Mouse (Mus musculus) ES-E14 (cell line): Measurements from ENCODE around the gene Mtfp1. TPM values are rescaled to one million over a fixed set of nuclear protein-coding genes. Genes with fewer than 3 reads are reported as not detected.

Source experiments
- DNase-seq: peaks from one replicate; pipeline ENCODE4 v3.0.0-alpha.2; 2013; ENCODE audit warnings: low read depth, low spot score
- H3K27ac ChIP-seq: 2 replicates; pipeline ENCODE4 v1.5.1; 2012; ENCODE audit warnings: low read depth, mild to moderate bottlenecking, low read length, moderate library complexity, mixed read lengths; ENCODE audit not compliant: poor library complexity, insufficient read depth, severe bottlenecking
- H3K36me3 ChIP-seq: 2 replicates; pipeline ENCODE4 v1.6.1; 2012; ENCODE audit warnings: mild to moderate bottlenecking, low read length, moderate library complexity, mixed read lengths; ENCODE audit not compliant: control insufficient read depth, poor library complexity, insufficient read depth, severe bottlenecking
- H3K4me1 ChIP-seq, 2 experiments: fragments of 150-350 bp in 1 of 2; sonication (generic) in 1 of 2; 2 replicates each; pipeline ENCODE4 v1.6.1; 2012; ENCODE audit warnings: low read length in 2 of 2, mild to moderate bottlenecking in 1 of 2, mixed read lengths in 1 of 2; ENCODE audit not compliant: control insufficient read depth in 2 of 2, insufficient read depth in 2 of 2, poor library complexity in 1 of 2
- H3K4me3 ChIP-seq, 2 experiments: fragments of 150-350 bp in 1 of 2; sonication (generic) in 1 of 2; 2 replicates each; pipeline ENCODE4 v1.5.1; 2012; ENCODE audit warnings: low read length in 2 of 2, low read depth in 1 of 2, mild to moderate bottlenecking in 1 of 2, mixed read lengths in 1 of 2; ENCODE audit not compliant: insufficient read depth in 1 of 2, poor library complexity in 1 of 2, severe bottlenecking in 1 of 2
- H3K9ac ChIP-seq: 2 replicates; pipeline ENCODE4 v1.6.1; 2012; ENCODE audit warnings: low read depth, mild to moderate bottlenecking, low read length, mixed read lengths; ENCODE audit not compliant: poor library complexity, insufficient read depth, severe bottlenecking
- H3K9me3 ChIP-seq: fragments of 150-350 bp; sonication (generic); 2 replicates; pipeline ENCODE4 v1.6.1; 2012; ENCODE audit warnings: low read depth, mild to moderate bottlenecking, low read length; ENCODE audit not compliant: control insufficient read depth, insufficient read depth
- CHD2 ChIP-seq: IDR thresholded peaks from 2 replicates; pipeline ENCODE4 v1.6.1; 2014; ENCODE audit warnings: mild to moderate bottlenecking, low read depth, low read length, inconsistent platforms
- HCFC1 ChIP-seq: IDR thresholded peaks from 2 replicates; pipeline ENCODE4 v1.6.1; 2012; ENCODE audit warnings: low read length, inconsistent platforms, borderline replicate concordance; ENCODE audit not compliant: insufficient read depth
- MAFK ChIP-seq: IDR thresholded peaks from 2 replicates; pipeline ENCODE4 v1.6.1; 2014; ENCODE audit warnings: mild to moderate bottlenecking, low read depth, low read length, inconsistent platforms; ENCODE audit not compliant: insufficient read depth
- ZC3H11A ChIP-seq: IDR thresholded peaks from 2 replicates; pipeline ENCODE4 v1.6.1; 2012; ENCODE audit warnings: low read depth, mild to moderate bottlenecking, inconsistent platforms, low read length, borderline replicate concordance
- ZNF384 ChIP-seq: IDR thresholded peaks from 2 replicates; pipeline ENCODE4 v1.6.1; 2012; ENCODE audit warnings: low read depth, low read length, inconsistent platforms
- in situ Hi-C, 2 experiments: fragments of 600-800 bp; cut with MboI; formaldehyde crosslinking; loops; one replicate each; pipeline ENCODE4 v1.15.1; 2025; ENCODE audit warnings: low sequenced_read_pairs in 2 of 2, inconsistent platforms in 1 of 2; ENCODE audit not compliant: unreplicated experiment in 2 of 2
- total RNA-seq: library from RNA; depleted of rRNA; stranded (reverse); fragments of 300-350 nt; gene quantifications from 2 replicates; pipeline ENCODE4 v1.2.3, GENCODE M21; 2012

The Mtfp1 gene
- total RNA-seq, 1 experiment = 12.7 TPM

DNA sequence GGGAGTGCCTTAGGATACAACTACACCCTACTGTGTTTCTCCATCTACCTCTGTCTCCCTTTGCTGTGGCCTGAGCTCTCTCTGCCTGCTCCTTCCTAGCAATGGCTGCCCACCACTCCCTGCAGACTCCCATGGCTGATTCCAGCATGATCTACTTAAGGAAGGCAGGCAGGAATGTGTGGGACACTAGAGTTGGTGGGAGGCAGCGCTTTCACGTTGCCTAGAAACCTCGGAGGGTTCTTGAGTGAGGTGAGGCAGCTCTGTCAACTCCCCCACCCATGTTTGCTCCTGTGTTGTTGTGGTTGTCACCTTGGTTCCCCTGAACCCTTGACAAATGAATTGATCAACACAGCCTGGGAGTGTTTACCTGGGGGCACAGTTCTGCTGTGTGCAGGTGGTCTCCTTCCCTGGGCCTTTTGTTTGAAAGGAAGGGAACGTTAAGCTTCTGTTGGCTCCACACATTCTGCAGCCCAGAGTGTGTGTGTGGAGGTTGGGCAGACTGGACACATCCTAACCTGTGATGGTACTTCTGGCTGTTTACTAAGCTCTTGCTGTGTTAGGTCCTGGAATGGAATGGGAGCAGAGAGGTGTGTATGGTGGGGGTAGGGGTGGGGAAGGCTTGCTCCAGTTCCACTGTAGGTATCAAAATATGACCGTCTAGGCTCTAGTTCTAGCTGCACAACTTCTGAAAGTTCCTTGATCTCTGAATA lies 34.2 kb downstream of the Mtfp1 start:
- no peak overlapping the region for H3K4me3 ChIP-seq
- no peak for DNase-seq

DNA sequence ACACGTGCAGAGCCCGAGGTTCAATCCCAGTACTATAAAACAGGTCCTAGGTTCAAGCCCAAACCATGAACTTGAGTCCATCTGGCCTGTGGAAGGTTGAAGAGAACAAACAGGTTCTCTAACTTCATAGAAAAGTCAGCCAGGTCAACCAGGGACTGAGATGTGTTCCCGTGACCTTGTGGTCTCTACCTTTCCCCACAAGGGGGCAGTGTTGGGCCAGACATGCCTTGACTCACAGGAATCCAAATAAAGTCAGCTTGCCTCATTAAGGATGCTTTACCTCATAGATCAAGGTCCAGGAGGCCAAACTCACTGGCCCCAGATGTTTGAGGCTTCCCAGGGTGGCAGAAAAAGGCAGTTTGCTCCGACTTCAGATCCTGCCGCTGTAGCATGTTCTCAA lies 41.7 kb downstream of the Mtfp1 start:
- Histone ChIP-seq H3K9me3 (no peaks in the 10 kb centered on the region), H3K4me1 (no peaks in the 10 kb centered on the region), H3K36me3 (no peaks in the 10 kb centered on the region), H3K27ac (no peak overlapping the region), H3K9ac (no peak overlapping the region), H3K4me3 (no peak overlapping the region)
- in situ Hi-C loops = no loop called here
- TF ChIP-seq HCFC1 (no peak), ZC3H11A (peak; percentile 43; the same call in 1 of the 2 replicates)
- peak; percentile 79 for DNase-seq

More for the DNA sequence above, 34.2 kb downstream of the Mtfp1 start:
- Histone ChIP-seq H3K9ac (no peak overlapping the region), H3K4me1 (no peaks in the 10 kb centered on the region), H3K9me3 (no peaks in the 10 kb centered on the region), H3K36me3 (no peaks in the 10 kb centered on the region), H3K27ac (no peak overlapping the region)
- TF ChIP-seq CHD2 = no peak
- no peak for TF ChIP-seq ZNF384
- no peak for TF ChIP-seq ZC3H11A
- TF ChIP-seq HCFC1 = no peak
- no peak for TF ChIP-seq MAFK
- in situ Hi-C loops = no loop called here

DNA sequence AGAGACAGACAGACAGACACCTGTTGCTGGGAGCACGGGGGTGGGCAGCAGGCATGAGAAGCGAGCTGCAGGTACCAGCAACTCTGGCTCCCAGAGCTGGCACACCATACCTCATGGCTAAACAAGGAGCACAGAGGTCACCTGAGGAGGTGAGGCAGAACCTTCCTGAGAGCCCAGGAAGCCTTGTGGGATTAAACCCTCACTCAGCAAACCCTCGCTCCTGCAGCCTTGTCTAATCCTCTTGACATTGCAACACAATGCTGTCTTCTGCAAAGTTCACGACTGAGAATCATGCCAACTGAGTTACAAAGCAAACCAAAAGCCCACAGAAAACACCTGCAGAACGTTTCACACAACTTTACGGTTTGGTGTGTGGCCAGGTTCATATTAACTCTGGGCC lies 46.8 kb downstream of the Mtfp1 start:
- no peak for DNase-seq
- TF ChIP-seq ZNF384 (no peak), ZC3H11A (no peak), CHD2 (no peak), HCFC1 (no peak), MAFK (no peak)
- H3K9ac ChIP-seq = no peak overlapping the region
- in situ Hi-C loops = no loop called here
- H3K27ac ChIP-seq = no peak overlapping the region
- no peaks in the 10 kb centered on the region for H3K4me1 ChIP-seq
- no peak overlapping the region for H3K4me3 ChIP-seq
- H3K9me3 ChIP-seq = no peaks in the 10 kb centered on the region
- H3K36me3 ChIP-seq = no peaks in the 10 kb centered on the region

GRCm38 (mm10) chr11:4047766-4048165 lies 47.5 kb downstream of the Mtfp1 start:
- H3K9me3 ChIP-seq = no peaks in the 10 kb centered on the region
- no peak for TF ChIP-seq CHD2
- TF ChIP-seq ZNF384 = 0 out of 2 replicates have a peak, but pooled peaks have one; percentile 34
- H3K4me1 ChIP-seq = no peaks in the 10 kb centered on the region
- no peak for DNase-seq
- no peaks in the 10 kb centered on the region for H3K36me3 ChIP-seq
- in situ Hi-C loops = no loop called here
- H3K9ac ChIP-seq = no peak overlapping the region
- no peak overlapping the region for H3K4me3 ChIP-seq
- H3K27ac ChIP-seq = no peak overlapping the region

DNA sequence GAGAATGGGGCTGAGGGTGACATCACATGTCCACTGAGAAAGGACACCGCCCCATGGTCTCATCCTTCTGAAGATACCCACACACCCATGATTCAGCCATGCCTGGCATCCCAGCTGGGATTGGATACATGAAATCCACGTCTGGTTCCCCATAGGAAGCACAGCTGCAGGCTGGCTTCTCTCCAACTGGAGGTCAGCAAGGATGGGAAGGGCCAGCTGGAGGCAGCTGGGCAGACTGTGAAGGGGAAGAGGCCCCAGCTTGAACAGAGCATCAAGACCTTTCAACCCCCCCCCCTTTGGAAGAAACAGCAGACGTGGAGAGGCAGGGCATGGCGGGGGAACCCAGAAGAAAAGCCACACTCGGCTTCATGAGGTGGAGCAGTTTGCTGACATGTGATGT lies 48.7 kb downstream of the Mtfp1 start:
- H3K27ac ChIP-seq = no peak overlapping the region
- no peak overlapping the region for H3K9ac ChIP-seq
- no peaks in the 10 kb centered on the region for H3K36me3 ChIP-seq
- in situ Hi-C loops = no loop called here
- DNase-seq = no peak
- H3K4me3 ChIP-seq = no peak overlapping the region
- TF ChIP-seq MAFK (no peak), ZC3H11A (no peak)
- H3K4me1 ChIP-seq = no peaks in the 10 kb centered on the region
- H3K9me3 ChIP-seq = no peaks in the 10 kb centered on the region
